Mouse (Mus musculus): ENCODE results near the gene Utp11. TPM values are rescaled to one million over a fixed set of nuclear protein-coding genes. Genes with fewer than 3 reads are reported as not detected.

The Utp11 gene
- polyA plus RNA-seq, 2 experiments from 2014 or later: 80.9 to 85.9 TPM

DNA sequence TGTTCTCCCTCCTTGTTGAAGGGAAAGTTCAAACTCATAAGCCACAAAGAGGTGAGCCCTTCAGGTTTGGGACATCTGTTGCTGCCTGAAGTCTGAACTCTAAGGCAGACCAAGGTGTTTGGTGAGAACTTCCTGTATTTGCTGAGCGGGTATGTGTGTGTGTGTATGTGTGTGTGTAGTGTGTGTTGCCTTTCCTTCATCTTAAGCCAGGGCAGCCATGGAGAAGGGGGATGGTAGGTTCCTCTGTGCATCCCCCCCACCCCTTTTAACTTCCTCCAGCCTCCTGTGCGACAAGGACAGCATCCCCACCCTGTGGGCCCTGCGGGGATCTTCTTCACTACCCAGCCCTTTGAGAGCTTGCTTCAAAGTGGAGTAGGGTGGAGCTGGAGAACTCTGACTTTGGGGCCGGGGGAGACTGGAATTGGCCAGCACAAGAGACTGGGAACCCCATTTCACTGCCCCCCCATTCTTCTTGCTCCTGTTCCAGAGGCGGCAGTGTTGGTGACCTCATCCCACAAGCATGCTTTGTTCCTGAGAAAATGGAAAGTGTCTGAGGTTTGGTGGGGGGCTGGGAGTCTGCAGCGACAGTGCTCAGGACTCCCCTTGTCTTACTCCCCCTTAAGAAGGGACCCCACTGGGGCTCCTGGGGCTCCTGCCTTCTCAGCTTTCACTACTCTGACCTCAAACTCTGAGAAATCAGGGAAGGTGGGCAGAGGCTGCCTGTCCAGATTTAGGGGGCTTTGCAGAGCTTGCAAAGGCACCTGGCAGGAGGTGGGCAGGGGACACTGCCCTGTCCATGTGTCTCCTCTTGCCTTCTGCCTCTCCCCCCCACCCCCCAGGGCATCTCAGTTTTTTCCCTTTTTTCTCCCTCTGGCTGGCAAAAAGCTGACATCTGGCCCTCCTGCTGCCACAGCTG is 10.7 kb upstream of the Utp11 start:
- ATAC-seq: peak; percentile 52

DNA sequence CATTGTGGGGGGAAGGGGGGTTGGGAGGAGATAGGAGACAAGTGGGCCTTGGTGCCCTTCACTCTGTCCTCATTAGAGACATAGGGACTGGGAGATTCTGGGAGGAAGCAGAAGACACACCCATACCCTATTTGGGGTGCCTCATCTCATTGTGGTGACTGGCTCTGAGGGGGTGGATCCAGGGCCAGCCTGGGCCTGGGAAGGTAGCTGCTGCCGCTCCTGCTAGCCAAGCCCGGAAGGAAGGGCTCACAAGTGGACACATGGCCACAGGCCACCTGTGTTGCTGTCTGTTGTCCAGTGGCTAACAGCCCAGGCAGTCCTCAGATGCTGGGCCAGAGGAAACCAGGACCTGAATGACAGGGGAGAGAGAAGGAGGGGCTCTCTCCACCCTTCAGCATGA is 10.0 kb upstream of the Utp11 start:
- peak; percentile 13 for ATAC-seq

DNA sequence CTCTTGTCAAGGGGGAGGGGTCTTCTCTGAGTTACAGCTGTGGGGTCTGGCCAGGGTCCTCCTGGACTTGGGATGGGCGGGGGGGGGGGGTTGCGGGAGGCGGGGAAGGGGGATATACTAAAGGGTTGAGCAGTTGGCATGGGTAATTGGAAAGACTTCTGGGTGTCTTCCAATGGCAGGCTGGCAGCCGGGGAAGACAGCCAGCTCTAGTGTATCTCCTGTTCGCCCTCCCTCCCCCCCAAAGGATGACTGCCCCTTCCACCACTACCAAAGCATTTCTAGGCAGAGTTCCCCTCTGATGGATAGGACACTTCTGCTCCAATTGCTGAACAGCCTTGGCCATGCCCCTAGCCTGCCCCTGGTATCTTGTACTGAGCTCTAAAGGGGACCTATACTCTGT is 8.5 kb upstream of the Utp11 start:
- no peak for ATAC-seq

DNA sequence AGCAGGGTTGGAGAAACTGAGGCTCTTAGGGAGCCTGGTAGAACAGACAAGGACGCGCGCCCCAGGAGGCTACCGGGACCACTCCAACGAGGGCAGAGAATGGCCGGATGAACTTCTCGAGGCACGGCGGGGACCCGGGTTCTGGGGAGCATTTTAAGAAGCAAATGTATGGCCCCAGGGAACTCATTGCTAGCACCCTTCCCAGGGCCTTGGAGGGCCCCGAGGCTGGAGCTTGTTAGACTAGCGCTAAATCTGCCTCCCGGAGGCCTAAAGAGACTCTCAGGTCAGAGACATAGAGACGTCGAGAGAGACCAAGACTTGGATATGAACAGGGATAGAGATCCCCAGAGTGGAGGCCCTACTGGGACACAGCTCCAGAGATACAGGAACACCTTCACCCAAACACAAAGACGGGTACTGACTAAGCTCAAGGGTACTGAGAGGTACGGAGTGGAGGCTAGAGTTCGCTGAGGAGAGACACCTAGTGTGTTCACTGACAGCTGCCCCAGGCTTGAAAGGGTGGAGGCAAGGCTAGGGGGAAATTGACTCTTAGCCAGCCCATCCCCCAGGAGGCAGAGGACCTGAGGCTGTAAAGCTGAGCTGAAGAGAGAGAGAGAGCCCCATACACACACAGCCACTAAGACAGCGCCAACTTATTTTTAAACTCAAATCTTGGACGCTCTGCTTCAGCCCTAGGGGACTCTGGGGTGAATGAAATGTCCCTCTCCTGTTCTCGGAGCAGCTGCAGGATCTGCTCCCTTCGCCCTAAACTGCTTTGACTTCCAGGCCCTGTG is 7.8 kb upstream of the Utp11 start:
- peak; percentile 17 for ATAC-seq

DNA sequence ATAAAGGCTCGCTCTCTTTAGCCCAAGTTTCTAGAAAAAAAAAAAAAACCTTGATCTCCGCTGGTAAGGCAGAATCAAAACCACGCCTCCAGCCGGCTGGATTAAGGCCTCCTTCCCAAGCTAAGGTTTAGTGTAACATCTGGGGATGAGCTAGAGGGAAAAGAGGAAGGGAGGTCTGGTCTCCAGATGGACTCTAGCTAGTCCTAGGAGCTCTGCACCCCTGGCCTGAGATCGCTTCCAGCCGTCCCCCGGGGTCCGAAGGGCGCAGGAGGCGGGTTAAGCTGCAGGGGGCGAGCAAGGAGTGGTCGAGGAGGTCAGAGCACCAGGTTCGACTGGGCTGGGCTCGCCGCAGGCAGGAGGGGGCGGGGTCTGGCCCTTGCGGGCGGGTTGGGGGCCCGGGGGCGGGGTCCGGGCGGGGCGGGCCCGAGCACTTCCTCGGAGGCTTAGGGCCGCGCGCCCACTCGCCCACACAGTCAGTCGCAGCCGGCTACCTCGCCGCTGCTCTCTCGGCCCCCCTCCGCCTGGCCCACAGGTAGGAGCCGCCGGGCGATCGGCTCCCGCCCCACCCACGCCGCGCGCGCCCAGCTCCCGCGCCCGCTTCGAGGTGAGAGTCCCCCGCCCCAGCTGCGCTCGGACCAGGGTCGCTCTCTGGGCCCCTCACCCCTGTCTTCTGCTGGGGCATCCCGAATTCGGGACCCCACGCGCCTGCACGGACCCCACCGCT is 7.0 kb upstream of the Utp11 start, which contains the start of gene Fhl3:
Fhl3 (plus strand) TSS at position 454 of the 724 bp plus-strand sequence.
- ATAC-seq: peak; percentile 40

DNA sequence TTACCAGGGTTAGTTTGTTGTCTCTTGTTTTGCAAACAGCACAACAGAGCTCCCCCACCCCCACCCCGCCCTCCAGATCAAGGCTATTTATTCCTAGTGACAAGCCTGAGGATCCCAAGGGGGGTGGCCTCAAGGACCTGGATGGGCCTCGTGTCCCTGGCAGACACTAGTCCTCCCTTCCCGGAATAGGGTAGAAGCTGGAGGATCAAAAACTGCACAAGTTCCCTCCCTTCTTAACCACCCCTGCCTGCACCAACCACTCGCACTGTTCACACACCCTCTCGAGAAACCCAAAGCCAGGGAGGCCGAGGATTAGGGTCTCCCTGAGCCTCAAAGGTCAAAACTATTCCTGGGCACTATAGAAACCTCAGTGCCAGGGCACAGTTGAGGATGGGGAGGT is 6.4 kb upstream of the Utp11 start:
- ATAC-seq: no peak

DNA sequence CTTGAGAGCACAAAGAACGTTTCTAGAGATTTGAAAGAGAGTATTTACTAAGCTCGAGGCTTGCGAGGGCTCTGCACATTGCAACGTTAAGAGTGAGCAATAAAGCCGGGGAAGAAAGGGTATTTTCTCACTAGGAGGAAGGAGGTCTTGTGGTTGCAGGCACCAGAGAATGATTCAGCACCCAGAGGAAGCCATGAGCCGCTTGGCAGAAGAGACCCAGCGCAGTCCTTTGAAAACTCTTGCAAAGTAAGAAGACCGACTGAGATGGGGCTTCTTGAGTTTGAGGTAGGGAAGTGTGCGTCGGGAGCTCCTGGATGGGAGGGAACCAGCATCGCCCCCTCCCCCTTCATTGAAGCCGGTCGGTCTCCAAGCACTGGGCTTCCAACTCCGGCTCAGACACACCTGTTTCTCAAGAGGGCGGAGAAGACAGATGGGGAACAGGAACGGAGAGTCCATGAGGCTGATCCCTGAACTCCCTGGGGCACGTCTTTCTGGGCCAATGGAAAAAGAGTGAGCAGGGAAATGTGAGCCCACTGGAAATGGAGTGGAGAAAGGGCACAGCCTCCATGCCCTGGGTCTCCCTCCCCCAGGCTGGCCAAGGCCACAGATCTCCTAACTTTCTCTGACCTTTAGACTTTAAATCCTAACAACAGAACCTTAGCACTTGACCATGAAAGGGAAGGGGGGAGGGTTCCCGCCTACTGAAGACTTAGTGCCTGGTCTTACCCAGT is 2.6 kb upstream of the Utp11 start:
- no peak for ATAC-seq

DNA sequence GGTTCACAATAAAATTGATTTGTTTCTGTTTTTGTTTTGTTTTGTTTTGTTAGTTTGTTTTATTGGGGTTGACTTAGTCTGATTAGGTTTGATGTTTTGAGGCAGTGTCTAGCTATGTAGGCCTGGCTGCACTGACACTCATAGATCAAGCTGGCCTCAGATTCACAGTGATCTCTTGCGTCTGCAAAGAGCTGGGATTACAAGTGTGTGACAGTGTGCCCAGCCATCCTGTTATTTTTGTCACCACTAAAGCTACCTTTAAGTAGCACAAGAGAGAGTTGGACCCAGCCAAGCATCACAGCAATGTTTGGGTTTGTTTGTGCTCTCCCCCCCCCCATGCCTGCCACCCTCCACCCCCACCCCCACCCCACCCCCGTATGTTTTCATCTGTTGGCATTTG is 1.2 kb upstream of the Utp11 start:
- no peak for ATAC-seq

DNA sequence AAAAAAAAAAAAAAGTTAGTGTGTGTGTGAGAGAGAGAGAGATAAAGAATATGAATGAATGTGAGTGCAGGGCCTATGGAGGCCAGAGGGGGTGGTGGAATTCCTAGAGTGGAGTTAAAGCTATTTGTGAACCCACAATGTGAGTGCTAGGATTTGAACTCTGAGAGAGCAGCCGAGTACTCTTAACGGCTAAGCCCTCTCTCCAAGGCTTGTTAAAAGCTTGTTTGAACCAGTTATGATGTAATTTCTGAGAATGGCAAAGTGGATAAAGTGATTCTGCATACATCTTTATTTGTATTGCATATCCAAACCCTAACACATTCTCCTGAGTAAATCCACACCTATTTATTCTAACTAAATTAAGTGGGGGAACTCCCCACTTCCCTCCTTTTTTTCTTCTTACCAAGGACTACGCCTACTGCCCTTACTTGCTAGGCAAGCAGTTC is 961 bp downstream of the Utp11 start:
- no peak for ATAC-seq

DNA sequence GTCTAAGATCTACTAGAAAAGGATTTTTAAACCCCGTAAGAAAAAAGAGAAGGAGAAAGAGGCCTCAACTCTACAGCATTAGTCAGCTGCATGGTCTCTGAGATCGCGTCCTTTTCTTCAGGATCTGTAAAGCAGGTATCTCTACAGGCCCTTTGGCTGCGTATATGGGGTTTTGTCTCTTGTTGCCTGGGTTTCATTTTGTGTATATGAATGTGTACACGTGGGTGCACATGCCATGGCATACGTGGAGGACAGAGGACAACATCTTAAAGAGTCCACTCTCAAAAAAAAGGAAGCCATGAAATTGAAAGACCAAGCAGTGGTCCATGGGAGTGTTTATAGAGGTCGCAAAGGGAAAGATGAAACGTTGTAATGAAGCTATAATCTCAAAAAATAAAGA is 1.9 kb downstream of the Utp11 start:
- ATAC-seq: no peak

DNA sequence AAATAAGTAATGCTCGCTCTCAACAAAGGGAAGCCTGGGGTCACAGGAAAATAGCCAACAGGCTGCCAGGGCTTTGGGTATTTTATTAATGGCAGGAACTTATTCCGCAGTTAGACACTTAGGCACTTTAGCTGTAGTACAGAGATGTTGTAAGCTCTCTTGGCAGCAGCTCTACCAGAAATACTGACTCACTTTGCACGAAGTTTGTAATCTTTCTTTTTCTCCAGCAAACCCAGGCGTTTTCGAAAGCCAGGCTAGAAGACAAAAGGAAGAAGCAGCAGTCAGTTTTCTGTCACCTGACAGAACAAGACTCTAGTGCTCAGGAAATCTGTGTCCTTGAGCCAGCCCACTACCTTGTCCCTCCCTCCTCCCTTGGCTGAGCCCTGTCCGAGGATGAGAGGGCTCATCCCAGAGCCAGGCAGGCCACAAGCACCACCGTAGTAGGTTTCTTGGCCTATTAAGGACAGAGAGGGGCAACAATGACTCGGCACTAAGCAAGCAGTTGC is 7.5 kb downstream of the Utp11 start:
- ATAC-seq: no peak

DNA sequence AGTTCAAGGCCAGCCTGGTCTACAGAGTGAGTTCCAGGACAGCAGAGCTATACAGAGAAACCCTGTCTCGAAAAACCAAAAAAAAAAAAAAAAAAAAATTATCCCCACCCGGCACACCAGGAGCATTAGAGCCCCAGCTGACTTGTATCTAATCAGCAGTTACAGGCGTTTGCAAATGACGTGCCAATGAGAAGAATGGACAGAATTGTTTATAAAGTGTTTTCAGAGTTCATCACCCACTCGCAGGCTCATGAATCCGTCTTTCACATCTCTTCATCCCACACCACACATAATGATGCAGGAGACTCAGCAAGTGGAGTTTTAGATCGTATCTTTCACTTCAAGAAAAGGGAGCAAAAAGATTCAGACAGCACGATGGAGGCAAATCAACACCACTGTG is 7.9 kb downstream of the Utp11 start:
- ATAC-seq: no peak

DNA sequence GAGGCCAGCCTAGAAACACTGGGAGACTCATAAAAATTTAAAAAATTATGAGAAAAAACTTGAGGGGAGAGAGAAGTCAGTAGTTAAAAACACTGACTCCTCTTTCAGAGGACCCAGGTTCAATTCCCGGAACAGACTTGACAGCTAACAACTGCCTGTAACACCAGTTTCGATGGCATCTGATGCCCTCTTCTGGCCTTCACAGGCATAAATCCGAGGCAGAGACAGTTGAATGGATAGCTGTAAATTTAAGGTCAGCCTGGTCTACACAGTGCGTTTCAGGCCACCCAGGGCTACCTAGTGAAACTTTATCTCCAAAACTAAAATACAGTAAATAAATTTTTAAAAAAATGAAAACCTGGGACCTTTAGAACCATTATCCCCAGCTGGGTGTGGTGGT is 8.4 kb downstream of the Utp11 start:
- ATAC-seq: no peak

DNA sequence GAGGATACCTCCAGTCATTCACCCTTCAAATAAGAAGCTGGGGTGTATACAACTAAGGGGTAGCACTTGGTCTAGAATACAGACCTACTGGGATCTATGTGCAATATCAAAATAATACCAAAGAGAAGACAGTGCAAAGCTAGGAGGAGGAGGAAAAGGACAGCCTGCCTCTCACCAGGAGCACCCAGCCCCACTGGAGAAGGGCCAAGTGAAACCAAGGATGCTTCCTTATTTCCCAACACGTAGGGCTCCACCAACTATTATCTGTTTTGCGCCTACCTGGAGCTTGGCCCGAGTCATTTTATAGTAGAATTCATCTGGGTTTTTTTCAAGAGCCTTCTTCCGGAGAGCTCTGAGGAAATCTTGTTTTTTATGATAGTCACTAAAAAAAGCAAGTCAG is 9.9 kb downstream of the Utp11 start:
- no peak for ATAC-seq

DNA sequence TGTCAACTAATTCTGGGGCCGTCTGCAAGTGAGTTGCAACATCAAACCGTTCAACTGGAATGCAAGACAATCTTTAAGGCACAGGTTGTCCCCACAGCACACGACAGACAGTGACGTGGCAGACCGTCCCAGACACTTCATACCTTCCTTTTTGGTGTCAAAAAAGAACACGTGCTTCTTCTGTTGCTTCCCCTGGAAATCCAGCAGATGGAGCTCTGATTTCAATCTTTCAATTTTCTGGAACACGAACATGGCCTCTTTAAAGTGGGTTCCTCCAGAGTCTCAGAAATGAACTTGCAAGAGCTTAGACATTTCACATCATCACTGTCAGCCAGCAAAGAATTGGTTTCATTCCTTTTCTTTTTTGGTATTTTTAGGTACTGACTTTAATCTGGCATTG is 11.1 kb downstream of the Utp11 start:
- ATAC-seq: peak; percentile 46

DNA sequence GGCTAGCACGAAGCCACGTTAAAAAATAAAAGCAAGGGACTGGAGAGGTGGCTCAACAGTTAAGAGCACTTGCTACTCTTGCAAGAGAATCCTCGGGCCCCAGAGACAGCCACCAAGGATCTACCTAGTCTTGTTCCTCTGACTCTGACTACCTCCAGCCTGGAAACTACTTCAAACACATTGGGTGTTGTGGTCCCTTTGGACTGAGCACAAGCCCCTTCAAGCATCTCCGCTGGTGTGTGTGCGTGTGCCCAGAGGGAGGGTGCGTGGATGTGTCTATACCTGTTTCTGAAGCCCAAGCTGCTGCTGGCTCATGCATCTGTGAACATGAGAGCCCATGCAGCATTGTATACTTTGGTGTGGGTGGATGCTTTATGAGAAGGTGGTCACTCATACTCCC is 17.4 kb downstream of the Utp11 start:
- ATAC-seq: no peak

DNA sequence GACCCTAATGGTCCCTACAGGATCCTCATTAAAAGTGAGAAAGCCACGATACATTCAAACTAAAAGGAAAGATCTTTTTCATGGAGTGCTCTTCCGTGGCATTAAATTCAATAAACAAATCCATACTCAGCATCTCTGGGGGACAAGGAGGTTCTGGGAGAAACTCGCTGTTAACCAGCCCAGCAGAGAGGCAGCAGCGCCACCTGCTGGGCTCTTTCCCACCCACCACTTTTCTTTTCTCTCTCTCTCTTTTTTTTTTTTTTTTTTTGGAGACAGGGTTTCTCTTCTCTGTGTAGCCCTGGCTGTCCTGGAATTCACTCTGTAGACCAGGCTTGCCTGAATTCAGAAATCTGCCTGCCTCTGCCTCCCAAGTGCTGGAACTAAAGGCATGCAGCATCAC is 18.4 kb downstream of the Utp11 start:
- ATAC-seq: no peak

DNA sequence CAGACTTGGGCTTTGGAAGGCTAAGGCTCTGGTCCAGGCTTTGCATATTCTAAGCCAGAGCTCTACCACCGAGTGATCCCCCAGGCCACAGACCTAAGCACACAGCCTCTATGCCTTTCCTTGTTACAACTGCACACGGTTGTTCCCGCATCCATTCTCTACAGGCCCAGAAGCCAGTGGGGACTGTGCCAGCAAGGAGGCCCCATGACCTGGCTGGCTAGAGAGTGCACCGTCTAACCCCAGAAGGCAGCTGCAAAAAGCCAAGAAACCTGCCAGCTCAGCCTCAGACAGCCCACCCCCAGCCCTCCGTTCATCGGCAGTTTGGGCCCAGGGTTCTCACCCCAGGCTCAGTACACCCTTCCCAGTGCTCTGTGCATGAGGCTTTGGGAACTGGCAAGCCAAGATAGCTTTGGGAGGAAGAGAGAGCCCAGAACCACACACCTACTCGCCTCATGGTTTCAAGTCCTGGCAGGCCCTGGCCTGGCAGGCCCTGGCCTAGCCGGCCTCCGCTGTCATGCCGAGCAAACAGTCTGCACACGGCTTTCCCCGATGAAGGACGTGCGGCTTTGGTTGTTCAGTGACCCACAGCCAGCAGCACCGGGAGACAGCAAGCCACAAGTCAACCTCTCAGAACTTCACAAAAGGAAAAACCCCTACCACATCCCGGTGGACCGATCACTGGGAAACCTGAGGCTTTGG is 18.9 kb downstream of the Utp11 start:
- no peak for ATAC-seq

DNA sequence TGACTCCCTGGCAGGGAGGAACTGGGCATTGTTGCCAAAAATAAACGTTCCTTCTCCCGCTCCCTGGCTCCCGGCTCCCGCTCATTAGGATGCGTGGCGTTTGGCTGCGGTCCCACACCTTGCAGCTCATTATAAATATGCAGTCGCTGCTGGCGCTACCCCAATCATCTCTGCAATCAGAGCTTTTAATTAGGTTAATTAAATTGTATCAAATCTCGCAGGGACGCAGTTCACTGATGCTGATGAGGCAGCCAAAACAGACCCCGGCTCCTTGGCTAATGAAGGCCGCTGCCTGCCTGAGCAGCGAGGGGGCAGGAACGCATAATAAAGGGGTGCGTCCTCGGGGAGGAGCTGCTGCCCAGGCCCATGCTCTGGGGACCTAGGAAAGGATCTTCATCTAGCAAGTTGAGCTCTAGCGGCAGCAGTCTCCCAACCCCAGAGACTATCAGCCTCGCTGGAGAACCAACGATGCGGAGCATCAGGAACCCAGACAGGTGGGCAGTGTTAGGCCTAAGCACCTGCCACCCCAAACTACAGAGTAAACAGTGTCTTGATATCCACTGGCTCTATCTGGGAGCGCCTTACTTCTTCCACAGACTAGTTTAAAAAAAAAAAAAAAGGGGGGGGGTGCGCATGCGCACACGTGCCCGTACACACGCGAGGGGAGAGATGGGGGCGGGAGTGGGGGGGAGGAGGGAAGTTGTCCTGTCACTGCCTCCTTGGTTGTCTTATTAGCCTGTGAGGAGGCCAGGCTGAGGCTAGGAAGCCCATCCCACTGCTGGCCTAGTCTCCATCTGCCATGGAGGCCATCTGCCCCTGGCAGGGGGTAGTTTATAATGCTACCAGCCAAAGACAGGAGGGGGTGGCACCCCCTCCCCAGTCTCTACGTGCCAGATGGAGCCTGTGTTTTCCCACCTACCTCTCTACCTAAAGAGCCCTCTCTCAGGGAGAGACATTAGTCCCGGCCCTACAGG is 20.8 kb downstream of the Utp11 start:
- ATAC-seq: no peak

DNA sequence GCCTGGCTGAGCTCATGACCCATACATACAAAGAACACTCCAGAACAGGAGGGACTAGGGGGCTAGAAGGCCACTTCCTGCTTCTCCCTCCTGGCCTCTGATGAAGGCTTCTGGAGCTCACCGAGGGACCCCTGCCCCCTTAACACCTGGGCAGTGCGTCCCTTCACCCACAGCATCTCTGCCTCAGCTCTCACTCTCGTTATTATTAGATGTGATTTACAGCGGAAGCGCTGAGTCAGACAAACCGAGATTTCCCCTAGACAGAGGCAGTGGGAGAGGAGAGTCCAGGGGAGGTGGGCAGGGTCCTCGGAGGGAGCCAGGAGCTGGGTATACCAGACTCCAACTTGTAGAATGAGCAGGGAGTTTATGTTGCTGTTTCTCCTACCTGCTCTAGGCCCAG is 21.8 kb downstream of the Utp11 start:
- ATAC-seq: no peak

Measured in activated CD4-positive, CD25-positive, alpha-beta regulatory T cell, adult 4 months (primary cell).